Mouse (Mus musculus): Measurements from ENCODE around the gene Prrg2. TPM values are rescaled to one million over a fixed set of nuclear protein-coding genes. Genes with fewer than 3 reads are reported as not detected.

Prrg2 gene
- polyA plus RNA-seq, 1 experiment from 2014 or later = 10.5 TPM

DNA sequence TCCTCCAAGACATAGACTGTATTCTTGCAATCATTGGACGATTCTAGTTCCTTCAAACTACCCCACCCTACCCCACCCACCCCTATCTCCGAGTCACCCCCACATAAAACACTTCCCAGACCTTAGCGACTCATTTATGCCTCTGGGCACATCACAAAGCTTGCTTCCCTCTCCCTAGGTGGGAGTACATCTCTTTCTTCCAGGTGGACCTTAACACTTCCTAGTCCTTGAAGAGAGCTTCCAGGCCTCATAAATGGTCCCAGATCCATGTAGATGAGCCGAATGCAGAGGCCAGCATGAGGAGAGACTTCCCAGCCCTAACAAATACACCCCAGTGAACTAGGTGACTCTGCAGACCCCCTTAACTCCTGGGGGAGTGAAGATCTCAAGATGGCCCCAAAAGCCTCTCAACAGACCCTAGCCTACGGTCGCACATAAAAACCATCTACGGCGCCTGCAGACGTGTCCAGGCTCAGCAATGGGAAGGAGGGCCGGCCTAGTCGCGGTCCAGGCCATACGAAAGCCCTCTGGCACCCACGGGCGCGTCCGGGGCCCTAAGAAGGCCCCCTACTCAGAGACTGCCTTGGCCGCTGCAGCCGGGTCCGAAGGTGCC lies 47.0 kb downstream of the Prrg2 start:
- Histone ChIP-seq H3K27me3 (ENCODE audit: control insufficient read depth, insufficient read depth, low read depth, low read length) (peaks cover 3% of the 10 kb centered on the region; the same call in 1 of the 2 replicates), H3K9ac (ENCODE audit: low read depth, low read length) (peak overlapping the region; percentile 99), H3K4me2 (ENCODE audit: low read depth, low read length) (peak overlapping the region; percentile 89), H3K9me3 (replicated peaks; ENCODE audit: control insufficient read depth, low read length) (no peaks in the 10 kb centered on the region), H3K4me3 (ENCODE audit: low read depth, low read length) (peak overlapping the region; percentile 98), H3K4me1 (ENCODE audit: control insufficient read depth, low read depth, low read length) (peaks cover 46% of the 10 kb centered on the region), H3K27ac (ENCODE audit: low read length) (peak overlapping the region; percentile 99), H3K36me3 (ENCODE audit: control insufficient read depth, insufficient read depth) (peaks cover 12% of the 10 kb centered on the region)
- WGBS (ENCODE audit: insufficient replicate concordance) = under 1% methylated on average over 20 of the region's 20 CpGs
- ATAC-seq (ENCODE audit: low read depth) = no peak

DNA sequence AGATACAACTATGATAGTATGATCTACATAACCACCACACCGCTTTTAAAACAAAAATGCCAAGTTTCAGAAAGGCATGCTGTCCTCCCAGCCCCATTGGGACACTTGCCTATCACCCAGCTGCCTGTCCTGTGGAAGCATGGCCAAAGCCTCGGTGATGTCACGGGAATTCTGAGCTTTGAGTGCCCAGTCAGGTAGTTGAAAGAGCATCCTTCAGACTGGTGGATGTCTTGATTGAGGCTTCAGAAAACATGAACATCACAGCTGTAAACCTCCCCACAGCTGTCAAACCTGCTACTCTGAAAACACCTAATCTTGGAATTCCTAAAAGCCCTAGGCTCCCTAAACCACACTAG lies 48.4 kb downstream of the Prrg2 start:
- Histone ChIP-seq H3K4me1 (ENCODE audit: control insufficient read depth, low read depth, low read length) (peaks cover 45% of the 10 kb centered on the region), H3K27ac (ENCODE audit: low read length) (no peak overlapping the region), H3K36me3 (ENCODE audit: control insufficient read depth, insufficient read depth) (peaks cover 18% of the 10 kb centered on the region), H3K9me3 (replicated peaks; ENCODE audit: control insufficient read depth, low read length) (no peaks in the 10 kb centered on the region), H3K9ac (ENCODE audit: low read depth, low read length) (peak overlapping the region; percentile 1; the same call in 1 of the 2 replicates), H3K4me2 (ENCODE audit: low read depth, low read length) (no peak overlapping the region), H3K4me3 (ENCODE audit: low read depth, low read length) (no peak overlapping the region), H3K27me3 (ENCODE audit: control insufficient read depth, insufficient read depth, low read depth, low read length) (peaks cover 2% of the 10 kb centered on the region; the same call in 1 of the 2 replicates)
- 91% methylated on average over 3 of the region's 3 CpGs for WGBS (ENCODE audit: insufficient replicate concordance)
- no peak for ATAC-seq (ENCODE audit: low read depth)

DNA sequence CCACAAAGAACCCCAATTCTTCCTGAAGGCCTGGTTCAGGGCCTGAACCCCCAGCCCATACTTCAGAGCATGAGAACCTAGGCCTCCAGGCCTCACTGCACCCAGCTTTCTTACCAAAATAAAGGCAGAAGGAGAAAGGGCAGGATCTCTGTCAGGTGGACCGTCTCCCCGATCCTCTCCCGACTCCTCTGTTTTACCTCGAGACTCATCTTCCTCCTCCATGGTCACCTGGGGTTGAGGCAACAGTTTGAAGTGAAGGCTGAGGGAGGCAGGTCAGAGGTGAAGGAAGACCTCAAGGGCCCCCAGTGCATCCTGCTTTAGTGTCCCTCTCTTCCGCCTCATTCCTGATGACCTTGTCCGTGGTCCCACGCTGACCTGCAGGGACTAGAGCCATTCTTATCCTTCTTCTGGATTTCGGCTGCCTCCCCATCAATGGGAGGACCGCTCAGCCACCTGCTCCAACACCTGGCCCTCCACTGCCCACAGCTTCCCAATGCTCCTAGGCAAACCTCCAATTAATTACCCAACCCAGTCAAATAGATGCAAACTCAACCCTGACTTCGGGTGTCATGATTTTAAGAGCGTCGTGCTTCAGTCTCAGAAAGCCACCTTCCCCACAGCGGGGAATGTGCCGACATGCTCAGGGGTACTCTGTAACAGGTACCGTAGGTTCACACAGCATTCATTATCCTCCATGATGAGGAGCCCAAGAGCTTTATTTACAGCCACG lies 48.9 kb downstream of the Prrg2 start:
- peaks cover 42% of the 10 kb centered on the region for H3K4me1 ChIP-seq (ENCODE audit: control insufficient read depth, low read depth, low read length)
- WGBS (ENCODE audit: insufficient replicate concordance) = 89% methylated on average over 16 of the region's 16 CpGs
- H3K4me2 ChIP-seq (ENCODE audit: low read depth, low read length) = no peak overlapping the region
- 0 out of 2 replicates have a peak overlapping the region, but pooled peaks have one; percentile 18 for H3K9ac ChIP-seq (ENCODE audit: low read depth, low read length)
- peaks cover 21% of the 10 kb centered on the region for H3K36me3 ChIP-seq (ENCODE audit: control insufficient read depth, insufficient read depth)
- no peaks in the 10 kb centered on the region; the same call in 1 of the 2 replicates for H3K27me3 ChIP-seq (ENCODE audit: control insufficient read depth, insufficient read depth, low read depth, low read length)
- peak overlapping the region; percentile 14; the same call in 1 of the 2 replicates for H3K27ac ChIP-seq (ENCODE audit: low read length)
- H3K9me3 ChIP-seq (replicated peaks; ENCODE audit: control insufficient read depth, low read length) = no peaks in the 10 kb centered on the region
- H3K4me3 ChIP-seq (ENCODE audit: low read depth, low read length) = no peak overlapping the region
- no peak for ATAC-seq (ENCODE audit: low read depth)

DNA sequence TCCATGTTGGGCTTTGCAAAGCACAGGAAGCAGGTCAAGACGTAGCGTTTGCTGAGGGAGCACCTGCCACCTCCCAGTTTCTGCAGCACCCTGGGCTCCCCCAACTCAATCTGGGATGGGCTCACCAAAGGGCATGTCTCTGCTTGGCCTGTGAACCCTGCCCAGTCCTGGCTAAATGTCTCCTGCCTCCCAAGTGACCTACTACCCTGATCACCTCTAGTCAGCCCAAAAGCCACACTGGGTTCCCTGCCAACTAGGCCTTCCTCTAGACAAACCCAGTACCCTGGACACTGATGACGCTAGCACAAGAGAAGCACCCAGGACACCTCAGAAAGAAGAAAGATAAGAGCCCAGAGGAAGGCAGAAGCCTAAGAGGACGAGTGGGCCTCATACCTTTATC lies 49.7 kb downstream of the Prrg2 start:
- H3K27ac ChIP-seq (ENCODE audit: low read length) = no peak overlapping the region
- peaks cover 35% of the 10 kb centered on the region for H3K4me1 ChIP-seq (ENCODE audit: control insufficient read depth, low read depth, low read length)
- WGBS (ENCODE audit: insufficient replicate concordance) = 68% methylated on average over 4 of the region's 4 CpGs
- H3K36me3 ChIP-seq (ENCODE audit: control insufficient read depth, insufficient read depth) = peaks cover 28% of the 10 kb centered on the region
- no peak for ATAC-seq (ENCODE audit: low read depth)
- H3K9me3 ChIP-seq (replicated peaks; ENCODE audit: control insufficient read depth, low read length) = no peaks in the 10 kb centered on the region
- H3K4me2 ChIP-seq (ENCODE audit: low read depth, low read length) = no peak overlapping the region
- no peak overlapping the region for H3K4me3 ChIP-seq (ENCODE audit: low read depth, low read length)
- H3K9ac ChIP-seq (ENCODE audit: low read depth, low read length) = 0 out of 2 replicates have a peak overlapping the region, but pooled peaks have one; percentile 18
- H3K27me3 ChIP-seq (ENCODE audit: control insufficient read depth, insufficient read depth, low read depth, low read length) = no peaks in the 10 kb centered on the region

DNA sequence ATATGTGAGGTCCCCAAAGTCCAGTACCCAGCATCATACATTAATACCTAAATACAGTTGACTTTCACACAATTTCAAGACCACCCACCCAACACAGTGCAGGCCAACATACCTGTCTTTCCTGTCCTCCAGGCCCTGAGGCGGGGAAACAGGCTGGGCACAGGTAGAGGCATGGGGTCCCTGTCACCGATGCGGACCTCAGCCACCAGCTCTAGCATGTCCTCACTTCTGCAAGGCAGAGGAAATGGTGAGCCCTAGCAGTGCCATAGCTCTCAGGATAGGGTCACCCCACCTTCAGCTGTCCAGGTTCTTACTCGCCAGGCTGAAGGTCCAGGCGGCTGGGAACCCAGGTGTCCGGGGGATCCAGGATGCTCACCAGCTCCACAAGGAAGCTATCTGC lies 50.5 kb downstream of the Prrg2 start:
- Histone ChIP-seq H3K4me1 (ENCODE audit: control insufficient read depth, low read depth, low read length) (peaks cover 31% of the 10 kb centered on the region), H3K9me3 (replicated peaks; ENCODE audit: control insufficient read depth, low read length) (no peaks in the 10 kb centered on the region), H3K36me3 (ENCODE audit: control insufficient read depth, insufficient read depth) (peaks cover 37% of the 10 kb centered on the region), H3K27me3 (ENCODE audit: control insufficient read depth, insufficient read depth, low read depth, low read length) (no peaks in the 10 kb centered on the region), H3K9ac (ENCODE audit: low read depth, low read length) (no peak overlapping the region), H3K4me2 (ENCODE audit: low read depth, low read length) (no peak overlapping the region), H3K27ac (ENCODE audit: low read length) (no peak overlapping the region), H3K4me3 (ENCODE audit: low read depth, low read length) (no peak overlapping the region)
- WGBS (ENCODE audit: insufficient replicate concordance) = 92% methylated on average over 6 of the region's 6 CpGs
- ATAC-seq (ENCODE audit: low read depth) = no peak

DNA sequence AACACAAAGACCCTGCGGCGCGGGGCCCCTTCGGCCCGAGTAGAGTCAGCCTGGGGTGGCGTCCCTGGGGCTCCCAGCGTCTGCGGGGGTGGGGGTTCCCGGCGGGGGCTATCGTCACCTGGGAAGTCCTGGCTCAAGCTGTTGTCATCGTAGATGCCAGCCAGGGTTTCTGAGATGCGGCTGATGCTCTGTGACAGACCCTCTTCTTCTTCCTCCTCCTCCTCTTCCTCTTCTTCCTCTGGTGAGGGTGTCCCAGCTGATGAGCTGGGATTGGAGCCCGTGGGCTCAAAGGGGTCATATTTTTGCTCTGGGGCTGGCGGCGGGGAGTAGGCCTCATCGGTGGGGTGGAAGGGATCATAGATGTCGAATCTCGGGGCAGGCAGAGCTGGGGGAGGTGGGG lies 54.1 kb downstream of the Prrg2 start:
- Histone ChIP-seq H3K4me3 (ENCODE audit: low read depth, low read length) (no peak overlapping the region), H3K36me3 (ENCODE audit: control insufficient read depth, insufficient read depth) (peaks cover 61% of the 10 kb centered on the region), H3K27ac (ENCODE audit: low read length) (no peak overlapping the region), H3K4me2 (ENCODE audit: low read depth, low read length) (no peak overlapping the region), H3K9ac (ENCODE audit: low read depth, low read length) (no peak overlapping the region), H3K4me1 (ENCODE audit: control insufficient read depth, low read depth, low read length) (peaks cover 6% of the 10 kb centered on the region), H3K9me3 (replicated peaks; ENCODE audit: control insufficient read depth, low read length) (no peaks in the 10 kb centered on the region), H3K27me3 (ENCODE audit: control insufficient read depth, insufficient read depth, low read depth, low read length) (no peaks in the 10 kb centered on the region)
- no peak for ATAC-seq (ENCODE audit: low read depth)
- WGBS (ENCODE audit: insufficient replicate concordance) = 90% methylated on average over 19 of the region's 19 CpGs

DNA sequence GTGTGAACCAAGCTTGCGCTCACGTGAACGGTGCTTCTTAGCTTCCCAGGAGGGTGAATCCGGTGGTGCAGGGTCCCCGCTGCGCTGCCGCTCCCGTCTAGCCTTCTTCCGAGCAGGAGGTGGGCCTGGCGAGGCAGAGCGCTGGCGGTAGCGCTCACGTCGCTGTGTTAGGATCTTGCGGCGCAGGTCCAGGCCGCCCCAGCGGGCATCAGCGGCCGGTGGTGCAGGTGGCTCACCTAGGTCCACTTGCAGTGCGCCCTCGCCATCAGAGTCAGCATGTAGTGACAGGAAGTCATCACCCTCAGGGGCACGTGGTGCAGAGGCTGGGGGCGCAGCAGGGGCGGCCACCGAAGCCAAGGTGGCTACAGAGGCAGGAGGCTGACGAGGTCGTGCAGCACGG lies 54.6 kb downstream of the Prrg2 start:
- no peak for ATAC-seq (ENCODE audit: low read depth)
- Histone ChIP-seq H3K4me1 (ENCODE audit: control insufficient read depth, low read depth, low read length) (peaks cover under 1% of the 10 kb centered on the region), H3K27me3 (ENCODE audit: control insufficient read depth, insufficient read depth, low read depth, low read length) (no peaks in the 10 kb centered on the region), H3K9ac (ENCODE audit: low read depth, low read length) (no peak overlapping the region), H3K27ac (ENCODE audit: low read length) (no peak overlapping the region), H3K4me3 (ENCODE audit: low read depth, low read length) (no peak overlapping the region), H3K36me3 (ENCODE audit: control insufficient read depth, insufficient read depth) (peaks cover 64% of the 10 kb centered on the region), H3K4me2 (ENCODE audit: low read depth, low read length) (no peak overlapping the region), H3K9me3 (replicated peaks; ENCODE audit: control insufficient read depth, low read length) (no peaks in the 10 kb centered on the region)
- WGBS (ENCODE audit: insufficient replicate concordance) = 94% methylated on average over 30 of the region's 30 CpGs

DNA sequence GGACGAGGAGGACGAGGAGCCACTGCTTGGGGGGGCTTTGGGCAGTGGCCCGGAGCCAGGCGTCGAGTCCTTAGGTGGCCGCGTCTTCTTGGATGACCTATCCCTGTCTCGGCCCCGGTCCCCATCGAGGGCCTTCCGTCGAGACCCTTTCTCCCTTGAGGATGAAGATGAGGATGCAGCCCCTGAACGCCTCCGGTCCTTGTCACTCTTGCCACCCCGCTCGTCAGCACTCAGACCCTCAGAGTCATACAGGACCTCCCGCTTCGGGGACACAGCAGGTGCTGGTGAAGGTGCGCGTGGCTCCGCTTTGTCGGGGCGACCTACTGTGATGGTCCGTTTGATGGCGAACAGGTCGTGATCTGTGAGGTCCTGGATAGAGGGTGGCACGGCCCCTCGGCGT lies 55.3 kb downstream of the Prrg2 start:
- Histone ChIP-seq H3K4me1 (ENCODE audit: control insufficient read depth, low read depth, low read length) (no peaks in the 10 kb centered on the region; the same call in 1 of the 2 replicates), H3K36me3 (ENCODE audit: control insufficient read depth, insufficient read depth) (peaks cover 69% of the 10 kb centered on the region), H3K9me3 (replicated peaks; ENCODE audit: control insufficient read depth, low read length) (no peaks in the 10 kb centered on the region), H3K4me2 (ENCODE audit: low read depth, low read length) (no peak overlapping the region), H3K27me3 (ENCODE audit: control insufficient read depth, insufficient read depth, low read depth, low read length) (no peaks in the 10 kb centered on the region), H3K27ac (ENCODE audit: low read length) (no peak overlapping the region), H3K4me3 (ENCODE audit: low read depth, low read length) (no peak overlapping the region), H3K9ac (ENCODE audit: low read depth, low read length) (no peak overlapping the region)
- 88% methylated on average over 29 of the region's 29 CpGs for WGBS (ENCODE audit: insufficient replicate concordance)
- no peak for ATAC-seq (ENCODE audit: low read depth)

DNA sequence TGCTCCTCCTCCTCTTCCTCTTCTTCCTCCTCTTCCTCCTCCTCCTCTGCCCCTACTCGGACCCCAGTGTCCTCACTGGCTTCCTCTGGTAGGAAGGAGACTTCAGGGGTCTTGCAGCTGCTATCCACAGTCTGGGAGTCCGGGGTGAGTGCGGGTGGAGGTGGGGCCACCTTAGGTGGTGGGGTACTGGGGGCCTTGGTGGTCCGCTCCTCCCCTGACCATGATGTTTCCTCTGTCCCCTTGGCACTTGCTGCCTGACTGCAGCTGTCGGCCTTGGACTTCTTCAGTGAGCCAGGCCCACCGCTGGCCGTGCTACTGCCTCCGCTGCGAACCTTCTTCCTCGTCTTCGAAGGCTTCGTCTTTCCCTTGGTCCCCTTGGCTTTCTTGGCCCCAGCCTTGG lies 56.0 kb downstream of the Prrg2 start:
- H3K4me3 ChIP-seq (ENCODE audit: low read depth, low read length) = no peak overlapping the region
- no peaks in the 10 kb centered on the region; the same call in 1 of the 2 replicates for H3K4me1 ChIP-seq (ENCODE audit: control insufficient read depth, low read depth, low read length)
- H3K9ac ChIP-seq (ENCODE audit: low read depth, low read length) = no peak overlapping the region
- H3K4me2 ChIP-seq (ENCODE audit: low read depth, low read length) = no peak overlapping the region
- 90% methylated on average over 12 of the region's 12 CpGs for WGBS (ENCODE audit: insufficient replicate concordance)
- no peaks in the 10 kb centered on the region for H3K27me3 ChIP-seq (ENCODE audit: control insufficient read depth, insufficient read depth, low read depth, low read length)
- H3K27ac ChIP-seq (ENCODE audit: low read length) = no peak overlapping the region
- no peak for ATAC-seq (ENCODE audit: low read depth)
- peaks cover 71% of the 10 kb centered on the region for H3K36me3 ChIP-seq (ENCODE audit: control insufficient read depth, insufficient read depth)
- H3K9me3 ChIP-seq (replicated peaks; ENCODE audit: control insufficient read depth, low read length) = no peaks in the 10 kb centered on the region
